Mouse (Mus musculus) C2C12 (cell line): ENCODE measurements around the gene Nfib.

Experiments
- CTCF ChIP-seq: IDR thresholded peaks from one replicate; pipeline ENCODE4 v1.5.1; 2011; ENCODE audit not compliant: control insufficient read depth, insufficient read depth, insufficient read length
- MAX ChIP-seq: IDR thresholded peaks from one replicate; pipeline ENCODE4 v1.6.1; 2011; ENCODE audit warnings: mild to moderate bottlenecking, control low read depth
- MYOG ChIP-seq: IDR thresholded peaks from one replicate; pipeline ENCODE4 v1.6.1; 2011; ENCODE audit not compliant: control insufficient read depth, insufficient read length; ENCODE audit errors: extremely low read depth
- USF1 ChIP-seq: IDR thresholded peaks from one replicate; pipeline ENCODE4 v1.6.1; 2011; ENCODE audit warnings: low read depth, mild to moderate bottlenecking, control low read depth, moderate library complexity

GRCm38 (mm10) chr4:82606351-82606750, 99.2 kb downstream of the Nfib start:
- TF ChIP-seq CTCF (no peak), MAX (no peak), USF1 (no peak), MYOG (no peak)
